Mouse (Mus musculus) ES-Bruce4 (cell line): ENCODE results near the gene Hormad2. TPM values are rescaled to one million over a fixed set of nuclear protein-coding genes. Genes with fewer than 3 reads are reported as not detected.

Experiments used
- H3K27ac ChIP-seq: 2 replicates; pipeline ENCODE4 v1.5.1; 2012; ENCODE audit warnings: low read length, inconsistent platforms; ENCODE audit not compliant: insufficient read depth
- H3K27me3 ChIP-seq: 2 replicates; pipeline ENCODE4 v1.6.1; 2012; ENCODE audit warnings: mild to moderate bottlenecking, low read length, inconsistent platforms; ENCODE audit not compliant: control insufficient read depth, poor library complexity, insufficient read depth, severe bottlenecking
- H3K36me3 ChIP-seq: 2 replicates; pipeline ENCODE4 v1.6.1; 2012; ENCODE audit warnings: inconsistent platforms, mild to moderate bottlenecking, low read length, moderate library complexity; ENCODE audit not compliant: control insufficient read depth, poor library complexity, insufficient read depth, severe bottlenecking
- H3K4me1 ChIP-seq: one replicate; pipeline ENCODE4 v1.8.1; 2011; ENCODE audit warnings: low read length; ENCODE audit not compliant: control insufficient read depth, insufficient read depth
- H3K4me3 ChIP-seq: 2 replicates; pipeline ENCODE4 v1.5.1; 2011; ENCODE audit warnings: low read depth, mild to moderate bottlenecking, low read length
- H3K9ac ChIP-seq: 2 replicates; pipeline ENCODE4 v1.6.1; 2012; ENCODE audit warnings: low read depth, mild to moderate bottlenecking, inconsistent platforms; ENCODE audit not compliant: poor library complexity, severe bottlenecking
- H3K9me3 ChIP-seq: replicated peaks from 2 replicates; pipeline ENCODE4 v1.6.1; 2012; ENCODE audit warnings: mild to moderate bottlenecking, low read length, inconsistent platforms; ENCODE audit not compliant: control insufficient read depth, poor library complexity, insufficient read depth, severe bottlenecking
- CTCF ChIP-seq: IDR thresholded peaks from one replicate; pipeline ENCODE4 v1.8.1; 2011; ENCODE audit warnings: low read depth, low read length
- EP300 ChIP-seq: IDR thresholded peaks from 2 replicates; pipeline ENCODE4 v1.6.1; 2011; ENCODE audit warnings: low read depth, low read length; ENCODE audit not compliant: insufficient read depth
- POLR2A ChIP-seq: IDR thresholded peaks from one replicate; pipeline ENCODE4 v1.8.1; 2011; ENCODE audit warnings: low read length; ENCODE audit not compliant: insufficient read depth
- polyA plus RNA-seq: library from polyadenylated mRNA; stranded (reverse); fragments of >200 nt; gene quantifications from 2 replicates; pipeline ENCODE4 v1.2.4, GENCODE M21; 2011; ENCODE audit warnings: low read depth; ENCODE audit not compliant: missing spikeins, insufficient read depth, insufficient read length

Gene Hormad2
- polyA plus RNA-seq, 1 experiment, result 3.2 TPM

- no peak overlapping the region for H3K27ac ChIP-seq
- no peaks in the 10 kb centered on the region for H3K36me3 ChIP-seq
- no peaks in the 10 kb centered on the region for H3K9me3 ChIP-seq
- H3K4me1 ChIP-seq, result no peaks in the 10 kb centered on the region
- no peaks in the 10 kb centered on the region for H3K27me3 ChIP-seq
- H3K4me3 ChIP-seq, result no peak overlapping the region
- H3K9ac ChIP-seq, result no peak overlapping the region
- no peak for TF ChIP-seq EP300
- TF ChIP-seq CTCF, result no peak
- no peak for TF ChIP-seq POLR2A
Observed at GRCm38 (mm10) chr11:4438211-4438610, 2.7 kb downstream of the Hormad2 start.

GRCm38 (mm10) chr11:4437318-4437717, 3.6 kb downstream of the Hormad2 start:
- Histone ChIP-seq H3K27ac (no peak overlapping the region), H3K9me3 (no peaks in the 10 kb centered on the region), H3K9ac (no peak overlapping the region), H3K4me1 (peaks cover 2% of the 10 kb centered on the region), H3K4me3 (no peak overlapping the region), H3K36me3 (no peaks in the 10 kb centered on the region), H3K27me3 (no peaks in the 10 kb centered on the region)
- TF ChIP-seq CTCF, result no peak
- TF ChIP-seq EP300, result no peak
- no peak for TF ChIP-seq POLR2A

- no peaks in the 10 kb centered on the region for H3K27me3 ChIP-seq
- H3K4me1 ChIP-seq, result peaks cover 2% of the 10 kb centered on the region
Observed at GRCm38 (mm10) chr11:4436631-4437030, 4.3 kb downstream of the Hormad2 start.

GRCm38 (mm10) chr11:4434461-4434860, 6.4 kb downstream of the Hormad2 start:
- H3K9ac ChIP-seq, result no peak overlapping the region
- no peaks in the 10 kb centered on the region for H3K27me3 ChIP-seq
- no peaks in the 10 kb centered on the region for H3K36me3 ChIP-seq
- H3K4me1 ChIP-seq, result peaks cover 2% of the 10 kb centered on the region
- H3K9me3 ChIP-seq, result no peaks in the 10 kb centered on the region
- TF ChIP-seq EP300 (no peak), POLR2A (no peak), CTCF (no peak)
- H3K4me3 ChIP-seq, result no peak overlapping the region
- no peak overlapping the region for H3K27ac ChIP-seq

More at GRCm38 (mm10) chr11:4436631-4437030, 4.3 kb downstream of the Hormad2 start:
- Histone ChIP-seq H3K27ac (no peak overlapping the region), H3K36me3 (no peaks in the 10 kb centered on the region), H3K9ac (no peak overlapping the region), H3K4me3 (no peak overlapping the region), H3K9me3 (no peaks in the 10 kb centered on the region)
- TF ChIP-seq CTCF, result no peak
- TF ChIP-seq POLR2A, result no peak
- no peak for TF ChIP-seq EP300

GRCm38 (mm10) chr11:4423818-4424217, 17.1 kb downstream of the Hormad2 start:
- no peak for TF ChIP-seq CTCF
- no peak for TF ChIP-seq POLR2A
- TF ChIP-seq EP300, result no peak
- H3K27me3 ChIP-seq, result no peaks in the 10 kb centered on the region
- no peaks in the 10 kb centered on the region for H3K9me3 ChIP-seq
- no peak overlapping the region for H3K4me3 ChIP-seq
- H3K27ac ChIP-seq, result no peak overlapping the region
- peaks cover 2% of the 10 kb centered on the region for H3K4me1 ChIP-seq
- H3K9ac ChIP-seq, result no peak overlapping the region
- H3K36me3 ChIP-seq, result no peaks in the 10 kb centered on the region

- no peak overlapping the region for H3K9ac ChIP-seq
- H3K4me3 ChIP-seq, result no peak overlapping the region
- TF ChIP-seq CTCF (no peak), POLR2A (no peak), EP300 (no peak)
- H3K36me3 ChIP-seq, result no peaks in the 10 kb centered on the region
- peaks cover 2% of the 10 kb centered on the region for H3K4me1 ChIP-seq
- no peak overlapping the region for H3K27ac ChIP-seq
- H3K9me3 ChIP-seq, result no peaks in the 10 kb centered on the region
- no peaks in the 10 kb centered on the region for H3K27me3 ChIP-seq
Observed at GRCm38 (mm10) chr11:4422494-4423425, 18.1 kb downstream of the Hormad2 start.
